Mouse (Mus musculus) T-cell, adult 2 months (primary cell): Measurements from ENCODE around the gene Myh1.

ENCODE experiments used
- DNase-seq: peaks from one replicate; pipeline ENCODE4 v3.0.0; 2022; ENCODE audit warnings: low spot score

Myh1 gene

DNA sequence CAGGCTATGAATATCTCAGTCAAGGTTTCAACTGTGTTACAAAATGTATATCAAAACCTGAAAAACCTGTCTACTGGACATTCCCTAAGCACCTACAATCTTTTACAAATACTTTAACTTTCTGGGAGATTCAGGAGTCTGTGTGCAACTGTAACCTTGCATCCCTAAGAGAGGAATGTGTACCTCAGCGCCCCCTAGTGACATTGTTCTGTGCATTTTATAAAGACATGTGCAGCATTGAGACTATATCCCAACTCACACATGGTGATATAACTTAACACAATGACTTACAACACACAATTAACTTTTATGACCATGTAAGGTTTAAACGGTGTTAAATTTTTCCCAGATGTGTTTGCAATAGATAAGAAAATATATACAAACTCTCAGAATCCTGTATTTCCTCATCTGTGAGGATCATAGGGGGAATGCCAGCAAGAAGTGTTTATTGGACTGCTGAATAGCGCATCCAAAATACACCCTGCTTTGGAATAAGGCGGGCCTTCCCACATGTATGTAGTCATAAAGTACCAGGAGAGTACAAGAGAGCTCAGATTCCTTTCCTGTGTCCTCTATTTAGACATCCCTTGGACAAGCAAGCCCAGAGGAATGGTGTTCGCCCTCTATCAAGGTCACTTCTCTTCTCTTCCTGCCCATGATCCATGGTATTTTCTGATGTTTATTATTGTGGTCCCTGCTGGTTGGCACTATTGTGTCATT is 35.9 kb downstream of the Myh1 start:
- DNase-seq, result no peak

DNA sequence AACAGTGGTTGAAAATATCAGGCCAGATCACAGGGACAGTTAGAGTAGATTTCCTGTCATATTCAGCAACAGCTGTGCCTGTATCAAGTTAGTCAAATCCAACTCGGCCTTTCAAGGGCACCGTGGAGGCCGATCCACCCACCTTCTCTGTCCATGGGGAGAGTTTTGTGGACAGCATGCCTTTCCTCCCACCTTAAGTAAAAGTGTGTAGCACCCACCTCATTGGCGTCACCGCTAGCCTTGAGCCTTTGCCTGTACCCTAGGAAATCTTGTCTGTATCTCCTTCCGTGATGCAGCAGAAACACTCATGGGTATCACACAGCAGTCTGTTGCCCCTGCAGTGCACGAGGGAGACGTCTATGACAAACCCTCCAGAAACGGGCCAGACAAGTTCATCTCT is 36.9 kb downstream of the Myh1 start:
- no peak for DNase-seq

DNA sequence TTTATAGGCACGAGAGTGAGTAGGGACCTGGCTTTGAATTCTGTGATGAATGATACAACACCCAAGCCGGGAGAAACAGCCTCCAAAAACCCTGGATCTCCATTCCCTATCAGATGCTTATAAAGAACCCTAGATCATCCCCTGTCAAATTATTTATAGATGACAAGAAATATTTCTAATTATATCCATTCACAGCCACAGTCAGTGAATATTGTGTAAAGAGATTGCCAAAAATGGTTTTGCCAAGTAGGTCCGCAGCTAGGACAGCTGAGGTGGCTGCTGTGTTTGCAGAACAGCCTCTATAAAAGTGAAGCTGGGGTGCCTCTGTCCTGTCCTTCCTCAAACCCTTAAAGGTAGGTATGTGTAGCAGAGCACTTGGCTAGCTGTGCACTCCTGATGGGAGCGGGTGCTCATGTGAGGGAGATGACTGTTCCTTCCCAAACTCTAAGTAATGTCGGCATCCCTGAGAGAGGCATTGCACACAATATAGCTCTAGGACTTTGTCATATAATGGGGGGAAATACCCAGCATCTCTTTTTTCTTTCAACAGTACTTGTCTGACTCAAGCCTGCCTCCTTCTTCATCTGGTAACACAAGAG is 37.7 kb downstream of the Myh1 start, which contains the start of gene Myh4:
Myh4 (plus strand) TSS at position 549 of the 599 bp plus-strand sequence.
- DNase-seq, result no peak

DNA sequence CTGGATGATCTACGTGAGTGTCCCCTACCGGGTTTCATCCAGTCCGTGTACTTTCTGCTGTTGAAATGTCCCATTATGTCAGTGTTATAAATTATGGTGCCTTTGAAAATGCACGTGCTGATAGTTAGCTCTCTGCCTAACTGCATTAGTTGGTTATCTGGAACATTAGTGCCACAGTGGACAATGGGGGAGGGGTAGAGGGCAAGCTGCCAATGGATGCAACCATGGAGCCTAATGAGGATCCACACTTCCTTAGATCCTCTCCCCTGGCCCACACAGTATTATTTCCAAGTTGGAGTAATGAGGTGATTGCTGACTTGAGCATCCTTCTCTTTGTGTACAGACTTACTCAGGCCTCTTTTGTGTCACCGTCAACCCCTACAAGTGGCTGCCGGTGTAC is 41.2 kb downstream of the Myh1 start:
- no peak for DNase-seq

DNA sequence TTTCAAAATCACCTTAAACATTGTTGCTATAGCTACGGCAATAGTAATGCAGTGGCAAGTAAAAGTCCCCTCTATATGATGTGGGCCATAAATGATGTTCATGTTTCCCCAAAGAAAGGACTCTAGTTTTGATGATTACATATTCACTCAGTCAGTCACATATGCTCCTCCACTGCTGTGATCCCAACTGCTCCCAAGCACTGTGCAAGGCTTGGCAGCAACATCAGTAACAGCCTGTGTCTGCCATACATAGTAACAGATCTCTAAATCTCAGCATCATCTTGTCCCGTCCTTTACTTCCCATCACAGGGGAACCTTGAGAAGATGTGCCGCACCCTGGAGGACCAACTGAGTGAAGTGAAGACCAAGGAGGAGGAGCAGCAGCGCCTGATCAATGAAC is 53.8 kb downstream of the Myh1 start:
- no peak for DNase-seq

DNA sequence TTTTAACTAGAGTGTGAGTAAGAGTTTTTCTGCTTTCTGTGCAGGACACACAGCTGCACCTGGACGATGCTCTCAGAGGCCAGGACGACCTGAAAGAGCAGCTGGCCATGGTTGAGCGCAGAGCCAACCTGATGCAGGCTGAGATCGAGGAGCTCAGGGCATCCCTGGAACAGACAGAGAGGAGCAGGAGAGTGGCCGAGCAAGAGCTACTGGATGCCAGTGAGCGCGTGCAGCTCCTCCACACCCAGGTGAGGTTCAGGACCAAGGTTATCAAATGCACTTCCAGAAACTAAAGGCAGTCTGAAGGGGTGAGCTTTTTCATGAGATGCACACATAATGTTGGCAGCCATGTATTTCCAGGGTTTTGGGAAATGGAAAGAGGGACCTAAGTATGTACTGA is 57.2 kb downstream of the Myh1 start:
- no peak for DNase-seq

DNA sequence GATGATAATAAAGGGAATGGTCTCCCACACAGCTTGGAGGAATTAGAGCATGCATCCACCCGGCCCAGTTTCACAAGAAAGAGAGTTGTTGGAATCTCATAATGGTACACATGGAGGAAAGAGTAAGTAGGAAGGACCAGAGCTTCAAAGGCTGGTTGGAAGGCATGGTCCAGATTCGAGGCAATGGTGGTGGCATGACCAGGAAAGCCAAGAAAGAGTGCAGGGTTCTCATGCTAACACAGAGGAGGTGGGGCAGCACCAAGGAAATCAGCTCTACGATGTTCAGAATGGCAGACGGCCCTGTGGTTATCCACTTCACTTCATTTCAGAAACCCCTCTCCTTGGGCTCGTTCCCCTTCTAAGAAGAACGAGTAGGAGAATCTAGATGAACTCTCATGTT is 61.1 kb downstream of the Myh1 start:
- no peak for DNase-seq
